Mouse (Mus musculus) testis, adult 2 months (tissue): ENCODE data around the gene Gramd4. TPM values are rescaled to one million over a fixed set of nuclear protein-coding genes. Genes with fewer than 3 reads are reported as not detected.

Experiments used
- H3K27ac ChIP-seq: fragments of 200-500 bp; 2 replicates; pipeline ENCODE4 v1.5.1; 2012; ENCODE audit warnings: low read depth, low read length; ENCODE audit not compliant: control insufficient read depth, insufficient read depth
- H3K27me3 ChIP-seq: fragments of 200-500 bp; 2 replicates; pipeline ENCODE4 v1.6.1; 2012; ENCODE audit warnings: mild to moderate bottlenecking, low read length, moderate library complexity; ENCODE audit not compliant: control insufficient read depth, insufficient read depth
- H3K36me3 ChIP-seq: fragments of 200-500 bp; 2 replicates; pipeline ENCODE4 v1.6.1; 2012; ENCODE audit warnings: mild to moderate bottlenecking, low read length; ENCODE audit not compliant: control insufficient read depth, insufficient read depth
- H3K4me1 ChIP-seq: fragments of 200-500 bp; 2 replicates; pipeline ENCODE4 v1.6.1; 2012; ENCODE audit warnings: low read length; ENCODE audit not compliant: control insufficient read depth, insufficient read depth
- H3K4me3 ChIP-seq: fragments of 200-500 bp; 2 replicates; pipeline ENCODE4 v1.5.1; 2012; ENCODE audit warnings: low read depth, mild to moderate bottlenecking, low read length, moderate library complexity, mixed read lengths; ENCODE audit not compliant: control insufficient read depth
- CTCF ChIP-seq: fragments of 200-500 bp; IDR thresholded peaks from 2 replicates; pipeline ENCODE4 v1.5.1; 2012; ENCODE audit warnings: low read depth, mild to moderate bottlenecking, inconsistent platforms, low read length, moderate library complexity; ENCODE audit not compliant: control insufficient read depth, insufficient read depth, insufficient replicate concordance
- POLR2A ChIP-seq: fragments of 200-500 bp; IDR thresholded peaks from 2 replicates; pipeline ENCODE4 v1.6.1; 2012; ENCODE audit warnings: low read depth, mild to moderate bottlenecking, inconsistent platforms, low read length, moderate library complexity; ENCODE audit not compliant: control insufficient read depth
- polyA plus RNA-seq: library from polyadenylated mRNA; depleted of rRNA; stranded (reverse); fragments of >200 nt; gene quantifications from 2 replicates; pipeline ENCODE4 v1.2.3, GENCODE M21; 2012

The Gramd4 gene
- polyA plus RNA-seq, 1 experiment, result 1.6 TPM

DNA sequence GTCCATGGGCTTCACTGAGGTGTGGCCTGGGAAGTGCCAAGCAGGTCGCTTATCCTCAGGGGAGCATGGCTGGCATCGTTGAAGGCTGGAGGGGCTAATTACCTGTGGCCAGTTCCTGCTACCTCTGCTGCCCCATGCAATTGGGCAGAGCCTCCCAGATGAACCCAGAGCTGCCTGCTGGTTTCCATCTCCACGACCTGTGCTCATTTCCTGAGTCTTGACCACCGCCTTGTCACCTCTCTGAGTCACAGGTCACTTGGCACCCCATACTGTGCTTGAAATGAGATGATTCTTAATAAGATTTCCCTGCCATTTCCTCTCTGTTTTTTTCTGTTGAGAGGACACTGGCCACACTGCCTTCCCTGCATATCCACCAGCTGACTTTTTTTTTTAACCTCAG lies 22.4 kb downstream of the Gramd4 start:
- Histone ChIP-seq H3K36me3 (no peaks in the 10 kb centered on the region), H3K27ac (no peak overlapping the region), H3K27me3 (no peaks in the 10 kb centered on the region), H3K4me3 (no peak overlapping the region), H3K4me1 (no peaks in the 10 kb centered on the region)
- no peak for TF ChIP-seq POLR2A
- no peak for TF ChIP-seq CTCF

DNA sequence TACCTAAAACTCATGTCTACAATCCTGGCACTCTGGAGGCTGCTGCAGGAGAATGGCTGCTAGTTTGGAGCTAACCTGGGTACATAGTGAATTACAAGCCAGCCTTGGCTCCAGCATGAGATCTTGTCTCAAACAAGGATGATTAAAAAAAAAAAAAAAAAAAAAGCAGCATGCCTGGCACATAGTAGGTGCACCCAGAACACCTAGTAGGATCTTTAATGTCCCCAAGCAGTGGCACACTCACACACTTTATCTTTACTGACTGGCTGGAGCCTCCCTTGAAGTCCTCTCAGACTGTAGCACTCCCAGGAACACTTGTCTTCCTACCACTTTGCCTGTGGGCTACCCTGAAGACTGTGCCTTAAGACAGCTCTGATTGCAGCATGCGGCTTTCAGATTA lies 22.9 kb downstream of the Gramd4 start:
- Histone ChIP-seq H3K27me3 (no peaks in the 10 kb centered on the region), H3K4me1 (no peaks in the 10 kb centered on the region), H3K27ac (no peak overlapping the region), H3K36me3 (no peaks in the 10 kb centered on the region), H3K4me3 (no peak overlapping the region)
- no peak for TF ChIP-seq CTCF
- TF ChIP-seq POLR2A, result no peak

- Histone ChIP-seq H3K4me3 (no peak overlapping the region), H3K36me3 (no peaks in the 10 kb centered on the region), H3K27ac (no peak overlapping the region), H3K4me1 (no peaks in the 10 kb centered on the region; the same call in 1 of the 2 replicates), H3K27me3 (no peaks in the 10 kb centered on the region)
- TF ChIP-seq POLR2A, result no peak
- no peak for TF ChIP-seq CTCF
Observed at GRCm38 (mm10) chr15:86081654-86082053, 24.2 kb downstream of the Gramd4 start.

- H3K27ac ChIP-seq, result no peak overlapping the region
- H3K4me1 ChIP-seq, result no peaks in the 10 kb centered on the region; the same call in 1 of the 2 replicates
- H3K27me3 ChIP-seq, result no peaks in the 10 kb centered on the region
- H3K36me3 ChIP-seq, result no peaks in the 10 kb centered on the region
- TF ChIP-seq CTCF, result no peak
- no peak for TF ChIP-seq POLR2A
- H3K4me3 ChIP-seq, result no peak overlapping the region
Observed at GRCm38 (mm10) chr15:86082551-86082961, 25.1 kb downstream of the Gramd4 start.

DNA sequence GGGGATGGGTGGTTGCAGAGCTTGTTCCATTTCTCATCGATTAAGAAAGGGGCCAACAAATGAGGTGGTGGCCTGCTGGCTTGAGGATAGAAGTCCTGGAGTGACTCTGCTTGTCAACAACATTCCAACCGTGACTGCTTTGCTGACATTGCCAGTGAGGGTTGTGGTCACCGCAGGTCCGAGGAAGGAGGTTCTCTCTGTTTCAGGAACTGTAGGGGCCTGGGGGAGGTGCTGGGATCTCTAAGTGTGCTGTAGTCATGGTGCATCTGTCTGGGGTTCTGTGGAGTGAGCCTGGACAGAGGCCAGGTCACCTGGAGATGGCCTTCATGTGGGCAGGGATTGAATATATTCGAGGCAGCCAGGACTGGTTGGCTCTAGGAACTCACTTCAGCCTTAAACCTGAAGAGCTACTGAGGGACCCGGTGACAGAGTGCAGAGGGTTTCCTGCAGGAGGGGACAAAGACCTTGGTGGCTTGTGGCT lies 25.8 kb downstream of the Gramd4 start:
- Histone ChIP-seq H3K4me1 (no peaks in the 10 kb centered on the region; the same call in 1 of the 2 replicates), H3K27ac (no peak overlapping the region), H3K36me3 (no peaks in the 10 kb centered on the region), H3K27me3 (no peaks in the 10 kb centered on the region), H3K4me3 (no peak overlapping the region)
- TF ChIP-seq POLR2A (no peak), CTCF (no peak)

DNA sequence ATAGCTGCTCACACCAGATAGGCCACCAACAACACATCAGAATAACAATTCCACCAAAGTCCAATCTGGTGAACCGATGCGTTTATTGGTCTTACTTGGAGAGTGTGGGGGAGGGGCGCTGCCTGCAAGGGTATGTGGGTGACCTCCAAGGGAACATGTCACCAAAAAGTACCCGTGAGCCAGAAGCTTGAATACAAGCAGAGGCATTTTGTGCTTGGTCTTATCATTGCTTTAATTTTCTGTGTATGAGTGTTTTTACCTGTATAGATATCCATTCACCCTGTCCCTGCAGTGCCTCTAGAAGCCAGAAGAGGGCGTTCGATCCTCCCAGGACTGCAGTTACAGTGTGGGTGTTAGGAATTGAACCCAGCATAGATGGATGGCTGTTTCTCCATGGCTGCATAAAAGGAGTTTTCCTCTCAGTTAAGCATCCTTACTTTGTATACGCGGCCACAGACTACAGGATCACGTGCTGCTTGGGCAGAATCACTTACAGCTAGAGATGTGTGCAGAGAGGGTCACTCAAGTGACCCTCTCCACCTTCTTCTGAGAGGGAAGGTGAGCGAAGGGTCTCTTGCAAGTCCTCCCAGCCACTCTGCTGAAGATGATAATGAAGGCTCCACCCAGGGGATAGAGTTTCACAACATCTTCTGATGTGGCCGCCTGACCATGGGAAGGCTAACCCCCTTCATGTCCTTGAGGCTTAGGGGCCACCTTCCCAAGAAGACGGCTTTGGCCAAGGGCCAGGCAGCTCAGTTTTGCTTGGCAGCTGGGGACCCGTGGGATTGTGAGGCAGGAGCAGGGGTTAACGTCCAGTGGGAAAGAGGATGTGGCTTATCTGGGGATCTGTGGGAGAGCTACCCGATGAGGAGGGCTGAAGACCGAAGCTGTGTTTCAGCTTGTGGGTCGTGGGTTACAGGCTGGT lies 28.1 kb downstream of the Gramd4 start:
- Histone ChIP-seq H3K4me3 (no peak overlapping the region), H3K4me1 (peaks cover 2% of the 10 kb centered on the region; the same call in 1 of the 2 replicates), H3K27ac (no peak overlapping the region), H3K27me3 (no peaks in the 10 kb centered on the region), H3K36me3 (no peaks in the 10 kb centered on the region)
- TF ChIP-seq POLR2A (no peak), CTCF (peak; percentile 50; the same call in 1 of the 2 replicates)

GRCm38 (mm10) chr15:86086291-86086706 lies 28.8 kb downstream of the Gramd4 start:
- Histone ChIP-seq H3K27ac (no peak overlapping the region), H3K4me3 (no peak overlapping the region), H3K36me3 (no peaks in the 10 kb centered on the region), H3K4me1 (peaks cover 2% of the 10 kb centered on the region; the same call in 1 of the 2 replicates), H3K27me3 (no peaks in the 10 kb centered on the region)
- TF ChIP-seq CTCF (no peak), POLR2A (no peak)
